Mouse (Mus musculus): ENCODE results near the gene Slc25a19.

- TF ChIP-seq POLR2A (IDR thresholded peaks at IDR 0.05; ENCODE audit: extremely low read depth, insufficient read depth, low read length) (no peak), CTCF (IDR thresholded peaks at IDR 0.05; ENCODE audit: extremely low read depth, insufficient read depth, low read length) (peak; percentile 69)
Measured at GRCm38 (mm10) chr11:115631505-115631890, 3.4 kb upstream of the Slc25a19 start.
